Mouse (Mus musculus): Measurements from ENCODE around the gene Tcf21.
A peak's percentile ranks its signal among the peaks of the same experiment; 100 is the strongest.

Gene Tcf21

GRCm38 (mm10) chr10:22815461-22816236 lies 4.3 kb downstream of the Tcf21 start:
- no peak for DNase-seq (ENCODE audit: low spot score in 2 of 2)

DNA sequence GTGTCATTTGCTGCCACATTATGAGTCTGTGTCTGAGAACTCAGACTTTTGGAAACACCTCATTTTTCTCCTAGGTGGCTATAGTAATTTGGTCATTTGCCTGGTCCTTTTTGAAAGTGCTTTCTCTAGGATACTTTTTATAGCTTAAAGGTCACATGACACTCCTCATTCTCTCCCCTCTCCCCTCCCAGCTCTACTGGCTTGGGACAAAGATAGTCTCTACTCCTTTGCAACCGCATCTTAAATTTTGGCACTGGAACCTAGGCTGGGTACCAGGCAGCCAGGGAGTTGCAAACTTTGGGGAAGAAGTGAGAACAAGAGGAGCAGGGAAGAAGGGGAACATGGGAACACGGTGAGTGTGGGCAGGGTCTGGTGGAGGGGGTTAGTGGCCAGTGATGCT lies 5.2 kb downstream of the Tcf21 start:
- no peak for DNase-seq (ENCODE audit: low spot score in 2 of 2)

GRCm38 (mm10) chr10:22814294-22814693 lies 5.7 kb downstream of the Tcf21 start:
- no peak for DNase-seq (ENCODE audit: low spot score in 2 of 2)

DNA sequence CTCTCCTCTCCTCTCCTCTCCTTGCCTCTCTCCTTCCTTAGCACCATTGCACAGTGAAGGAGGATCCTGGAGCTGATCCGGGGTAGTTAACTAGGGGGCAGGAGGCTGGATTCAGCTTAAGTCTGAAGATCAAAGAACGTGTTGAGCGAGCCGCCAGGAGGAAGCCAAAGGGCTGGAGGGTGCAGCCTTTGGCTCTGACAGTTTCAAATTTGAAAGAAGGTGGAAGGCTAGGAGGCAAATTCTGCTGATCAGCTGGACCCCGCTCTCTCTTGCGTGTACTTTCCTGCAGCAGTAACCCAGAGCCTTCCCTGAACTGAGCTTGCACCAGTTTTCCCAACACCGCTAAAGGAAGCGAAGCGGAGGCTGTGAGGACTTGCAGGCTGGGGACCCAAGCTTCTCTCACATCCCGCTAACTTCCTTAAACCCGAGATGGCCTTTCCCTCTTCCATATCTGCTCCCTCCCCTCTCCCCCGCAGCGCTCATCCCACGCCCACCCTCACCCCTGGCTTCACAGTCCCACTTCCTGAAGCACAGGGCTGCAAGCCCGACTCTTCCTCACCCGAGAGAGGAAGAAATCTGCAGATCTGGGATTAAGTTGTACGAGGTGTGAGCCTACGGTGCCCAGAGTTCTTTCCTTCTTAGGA lies 6.5 kb downstream of the Tcf21 start:
- no peak for DNase-seq (ENCODE audit: low spot score in 2 of 2)

- no peak for DNase-seq (ENCODE audit: low spot score in 2 of 2)
Measured at GRCm38 (mm10) chr10:22811921-22812320, 8.1 kb downstream of the Tcf21 start.

DNA sequence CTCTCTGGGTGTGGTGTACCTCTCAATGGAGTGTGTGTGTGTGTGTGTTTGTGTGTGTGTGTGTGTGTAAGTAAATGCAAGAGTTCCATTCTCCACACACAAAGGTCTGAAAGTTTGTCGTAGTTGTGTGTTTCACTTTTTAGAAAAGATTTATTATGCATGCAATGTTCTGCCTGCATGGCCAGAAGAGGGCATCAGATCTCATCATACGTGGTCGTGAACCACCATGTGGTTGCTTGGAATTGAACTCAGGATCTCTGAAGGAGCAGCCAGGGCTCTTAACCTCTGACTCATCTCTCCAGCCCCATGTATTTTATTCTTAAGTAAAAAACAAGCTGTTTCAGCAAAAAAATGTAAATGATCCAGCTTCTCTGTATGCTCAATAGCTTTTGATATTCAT lies 37.3 kb downstream of the Tcf21 start:
- no peak for DNase-seq (ENCODE audit: low spot score in 2 of 2)

GRCm38 (mm10) chr10:22781466-22781865 lies 38.5 kb downstream of the Tcf21 start:
- DNase-seq (ENCODE audit: low spot score in 2 of 2) = no peak

GRCm38 (mm10) chr10:22777939-22778338 lies 42.0 kb downstream of the Tcf21 start:
- peak; percentile 49 to 52 for DNase-seq (ENCODE audit: low spot score in 2 of 2)

DNA sequence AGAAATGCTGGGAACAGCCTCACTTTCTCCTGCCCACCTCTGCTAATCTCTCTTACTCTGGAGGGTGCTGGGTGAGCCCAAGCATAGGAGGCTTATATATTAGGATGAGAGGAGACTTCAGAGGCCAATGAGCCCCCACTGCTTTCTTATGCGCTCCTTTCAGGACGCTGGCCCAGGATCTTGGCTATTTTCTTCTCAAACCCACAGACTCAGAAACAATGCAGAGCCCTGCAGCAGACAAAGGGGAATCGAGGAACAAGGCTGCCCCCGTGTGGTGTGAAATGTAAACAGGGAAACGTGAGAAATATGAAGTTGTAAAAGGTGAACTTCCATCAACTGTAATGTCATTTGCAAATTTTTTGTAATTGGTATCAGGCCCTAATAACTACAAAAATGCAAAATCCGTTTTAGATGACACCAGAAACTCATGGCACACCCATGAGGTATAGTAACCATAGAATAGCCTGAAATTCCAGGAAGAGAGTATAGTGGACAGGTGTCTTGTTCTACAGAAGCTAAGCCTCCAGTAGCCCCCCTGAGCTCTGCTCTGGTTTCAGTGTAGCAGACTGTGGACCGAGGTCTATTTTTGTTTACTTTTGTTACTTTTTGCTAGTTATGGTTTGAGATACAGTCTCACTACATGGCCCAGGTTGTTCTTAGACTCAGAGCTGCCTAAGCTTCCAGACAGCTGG lies 43.8 kb downstream of the Tcf21 start:
- peak; percentile 38 to 68 for DNase-seq (ENCODE audit: low spot score in 2 of 2)

GRCm38 (mm10) chr10:22775456-22775855 lies 44.5 kb downstream of the Tcf21 start:
- DNase-seq (ENCODE audit: low spot score in 2 of 2) = no peak

DNA sequence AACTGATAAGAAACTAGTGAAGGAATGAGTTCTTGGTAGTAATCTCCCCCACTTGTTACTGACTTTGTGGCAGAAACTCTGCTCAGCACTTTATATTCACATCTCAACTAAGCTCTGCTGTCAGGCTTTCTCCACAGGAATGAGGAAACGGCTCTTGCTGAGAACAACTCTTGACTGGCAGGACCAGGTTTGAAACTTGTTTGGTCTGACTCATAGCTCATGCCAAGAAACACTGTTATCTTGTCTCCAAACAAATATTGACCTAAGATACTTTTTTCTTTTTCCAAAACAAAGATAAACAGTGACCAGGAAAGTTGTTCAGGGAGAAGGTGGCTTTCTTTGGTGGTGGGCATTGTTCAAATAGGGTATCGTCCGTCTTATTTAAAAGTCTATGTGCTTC lies 45.3 kb downstream of the Tcf21 start:
- DNase-seq (ENCODE audit: low spot score in 2 of 2) = no peak

Data from right cerebral cortex, postnatal 10 days (tissue).